Mouse (Mus musculus) thymus, adult 2 months (tissue): Measurements from ENCODE around the gene Vamp2. TPM values are rescaled to one million over a fixed set of nuclear protein-coding genes. Genes with fewer than 3 reads are reported as not detected.

ENCODE experiments used
- DNase-seq: peaks from one replicate; pipeline ENCODE4 v3.0.0; 2021
- H3K27ac ChIP-seq: fragments of 200-500 bp; 2 replicates; pipeline ENCODE4 v1.5.1; 2012; ENCODE audit warnings: low read length, control low read depth; ENCODE audit not compliant: control insufficient read depth, insufficient read depth
- H3K27me3 ChIP-seq: fragments of 200-500 bp; 2 replicates; pipeline ENCODE4 v1.6.1; 2012; ENCODE audit warnings: mild to moderate bottlenecking, low read length, moderate library complexity, mixed read lengths; ENCODE audit not compliant: control insufficient read depth, insufficient read depth
- H3K36me3 ChIP-seq: fragments of 200-500 bp; 2 replicates; pipeline ENCODE4 v1.6.1; 2012; ENCODE audit warnings: mild to moderate bottlenecking, low read length, moderate library complexity; ENCODE audit not compliant: control insufficient read depth, insufficient read depth
- H3K4me1 ChIP-seq: fragments of 200-500 bp; replicated peaks from 2 replicates; pipeline ENCODE4 v1.6.1; 2012; ENCODE audit warnings: low read length; ENCODE audit not compliant: control insufficient read depth, insufficient read depth
- H3K4me3 ChIP-seq: fragments of 200-500 bp; 2 replicates; pipeline ENCODE4 v1.5.1; 2012; ENCODE audit warnings: mild to moderate bottlenecking, low read length, control low read depth, moderate library complexity; ENCODE audit not compliant: control insufficient read depth, insufficient read depth
- CTCF ChIP-seq: fragments of 200-500 bp; IDR thresholded peaks from 2 replicates; pipeline ENCODE4 v1.5.1; 2012; ENCODE audit warnings: mild to moderate bottlenecking, control low read depth, low read length, moderate library complexity, borderline replicate concordance; ENCODE audit not compliant: control insufficient read depth, poor library complexity, insufficient read depth; ENCODE audit errors: extremely low read depth
- POLR2A ChIP-seq: fragments of 200-500 bp; IDR thresholded peaks from 2 replicates; pipeline ENCODE4 v1.6.1; 2012; ENCODE audit warnings: mild to moderate bottlenecking, low read length, control low read depth, moderate library complexity; ENCODE audit not compliant: control insufficient read depth, poor library complexity, insufficient read depth; ENCODE audit errors: extremely low read depth
- WGBS: fragments of 180-500 bp; shearing (Covaris S2); methylation state at CpG from one replicate; pipeline ENCODE4 v1.1.7; 2018; 5-methylcytosine and 5-hydroxymethylcytosine counted together
- polyA plus RNA-seq: library from polyadenylated mRNA; depleted of rRNA; stranded (reverse); fragments of >200 nt; gene quantifications from 2 replicates; pipeline ENCODE4 v1.2.3, GENCODE M21; 2012

Gene Vamp2
- polyA plus RNA-seq, 1 experiment: 159 TPM

DNA sequence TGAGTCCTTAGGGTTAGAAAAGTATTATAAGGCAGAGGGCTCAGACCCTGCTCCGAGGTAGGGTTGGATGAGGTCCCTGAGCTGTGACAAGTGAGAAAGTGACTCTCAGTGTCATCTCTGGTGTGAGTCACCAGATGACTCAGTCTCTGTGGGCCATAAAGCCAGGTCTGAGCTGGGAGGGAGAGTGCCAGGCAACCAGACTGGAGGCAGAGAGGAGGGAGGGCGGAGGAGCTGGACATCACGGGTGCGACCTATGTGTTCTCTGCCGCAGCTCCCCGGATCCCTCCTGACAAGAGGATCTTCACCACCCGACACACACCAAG lies 14.1 kb downstream of the Vamp2 start:
- Histone ChIP-seq H3K36me3 (peaks cover 46% of the 10 kb centered on the region), H3K27ac (no peak overlapping the region), H3K4me3 (no peak overlapping the region), H3K4me1 (peaks cover 31% of the 10 kb centered on the region), H3K27me3 (no peaks in the 10 kb centered on the region)
- TF ChIP-seq POLR2A: no peak
- TF ChIP-seq CTCF: no peak
- 98% methylated on average over 7 of the region's 7 CpGs for WGBS
- DNase-seq: no peak

DNA sequence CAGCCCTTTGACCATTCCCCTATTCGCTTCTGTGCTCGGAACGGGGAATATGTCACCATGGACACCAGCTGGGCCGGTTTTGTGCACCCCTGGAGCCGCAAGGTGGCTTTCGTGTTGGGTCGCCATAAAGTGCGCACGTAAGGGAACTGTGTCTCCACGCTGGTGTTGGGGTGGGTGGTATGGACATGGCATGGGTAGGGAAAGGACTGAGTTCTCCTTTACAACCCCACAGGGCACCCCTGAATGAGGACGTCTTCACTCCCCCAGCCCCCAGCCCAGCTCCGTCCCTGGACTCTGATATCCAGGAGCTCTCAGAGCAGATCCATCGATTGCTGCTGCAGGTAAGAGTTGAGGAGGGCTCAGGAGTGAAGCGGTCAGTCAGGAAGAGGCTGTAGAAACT lies 14.8 kb downstream of the Vamp2 start:
- no peaks in the 10 kb centered on the region for H3K27me3 ChIP-seq
- H3K27ac ChIP-seq: no peak overlapping the region
- peaks cover 25% of the 10 kb centered on the region for H3K4me1 ChIP-seq
- H3K36me3 ChIP-seq: peaks cover 54% of the 10 kb centered on the region
- no peak overlapping the region for H3K4me3 ChIP-seq
- DNase-seq: no peak
- WGBS: 98% methylated on average over 14 of the region's 14 CpGs
- TF ChIP-seq CTCF (no peak), POLR2A (no peak)

DNA sequence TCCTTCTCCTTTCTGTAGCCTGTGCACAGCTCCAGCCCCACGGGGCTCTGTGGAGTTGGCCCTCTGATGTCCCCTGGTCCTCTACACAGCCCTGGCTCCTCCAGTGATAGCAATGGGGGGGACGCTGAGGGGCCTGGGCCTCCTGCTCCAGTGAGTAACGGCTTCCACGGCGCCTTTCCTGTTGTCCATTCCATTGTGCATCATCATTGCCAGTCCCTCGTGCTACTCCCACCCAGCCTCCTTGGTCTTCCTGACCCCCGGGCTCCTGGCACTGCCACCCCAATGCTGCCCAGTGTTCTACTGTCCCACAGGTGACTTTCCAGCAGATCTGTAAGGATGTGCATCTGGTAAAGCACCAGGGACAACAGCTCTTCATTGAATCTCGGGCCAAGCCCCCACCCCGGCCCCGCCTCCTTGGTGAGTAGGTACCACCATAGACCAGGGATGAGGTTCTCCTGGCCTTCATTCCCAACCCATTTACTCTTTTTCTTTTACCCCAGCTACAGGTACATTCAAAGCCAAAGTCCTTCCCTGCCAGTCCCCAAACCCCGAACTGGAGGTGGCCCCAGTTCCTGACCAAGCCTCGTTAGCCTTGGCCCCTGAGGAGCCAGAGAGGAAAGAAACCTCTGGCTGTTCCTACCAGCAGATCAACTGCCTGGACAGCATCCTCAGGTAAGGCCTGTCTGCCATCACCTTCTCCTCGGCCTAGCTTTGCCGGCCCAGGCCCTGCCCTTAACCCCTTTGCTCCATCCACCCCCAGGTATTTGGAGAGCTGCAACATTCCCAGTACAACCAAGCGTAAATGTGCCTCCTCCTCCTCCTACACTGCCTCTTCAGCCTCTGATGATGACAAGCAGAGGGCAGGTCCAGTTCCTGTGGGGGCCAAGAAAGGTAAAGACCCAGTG lies 15.5 kb downstream of the Vamp2 start:
- no peak for DNase-seq
- peaks cover 57% of the 10 kb centered on the region for H3K36me3 ChIP-seq
- no peak overlapping the region for H3K4me3 ChIP-seq
- H3K27ac ChIP-seq: no peak overlapping the region
- H3K27me3 ChIP-seq: no peaks in the 10 kb centered on the region
- TF ChIP-seq POLR2A: no peak
- TF ChIP-seq CTCF: no peak
- H3K4me1 ChIP-seq: peaks cover 18% of the 10 kb centered on the region
- 98% methylated on average over 15 of the region's 15 CpGs for WGBS

DNA sequence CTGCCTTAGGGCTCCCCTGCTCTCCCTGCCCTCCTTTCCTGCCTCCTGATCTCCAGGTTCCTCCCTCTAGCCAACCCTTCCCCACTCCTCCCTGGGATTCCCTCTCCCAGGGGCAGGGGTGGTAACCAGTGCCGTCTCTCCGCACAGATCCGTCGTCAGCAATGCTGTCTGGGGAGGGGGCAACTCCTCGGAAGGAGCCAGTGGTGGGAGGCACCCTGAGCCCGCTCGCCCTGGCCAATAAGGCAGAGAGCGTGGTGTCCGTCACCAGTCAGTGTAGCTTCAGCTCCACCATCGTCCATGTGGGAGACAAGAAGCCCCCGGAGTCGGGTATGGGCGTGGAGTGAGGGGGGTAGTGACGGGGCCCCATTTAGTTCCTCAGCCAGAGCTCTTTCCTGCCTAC lies 16.2 kb downstream of the Vamp2 start:
- H3K36me3 ChIP-seq: peaks cover 57% of the 10 kb centered on the region
- H3K27me3 ChIP-seq: no peaks in the 10 kb centered on the region
- H3K4me3 ChIP-seq: no peak overlapping the region
- WGBS: 92% methylated on average over 14 of the region's 14 CpGs
- TF ChIP-seq POLR2A (no peak), CTCF (no peak)
- no peak overlapping the region for H3K27ac ChIP-seq
- no peak for DNase-seq
- peaks cover 11% of the 10 kb centered on the region for H3K4me1 ChIP-seq

- Histone ChIP-seq H3K4me1 (peaks cover 7% of the 10 kb centered on the region), H3K36me3 (peaks cover 57% of the 10 kb centered on the region), H3K27me3 (no peaks in the 10 kb centered on the region), H3K27ac (no peak overlapping the region), H3K4me3 (no peak overlapping the region)
- 96% methylated on average over 6 of the region's 6 CpGs for WGBS
- no peak for DNase-seq
- no peak for TF ChIP-seq CTCF
- TF ChIP-seq POLR2A: no peak
These were observed 16.9 kb downstream of the Vamp2 start for GRCm38 (mm10) chr11:69105227-69105626.

GRCm38 (mm10) chr11:69105796-69106195 lies 17.5 kb downstream of the Vamp2 start:
- DNase-seq: no peak
- 97% methylated on average over 2 of the region's 2 CpGs for WGBS

More at GRCm38 (mm10) chr11:69105796-69106195, 17.5 kb downstream of the Vamp2 start:
- Histone ChIP-seq H3K27ac (no peak overlapping the region), H3K36me3 (peaks cover 57% of the 10 kb centered on the region), H3K4me1 (peaks cover 1% of the 10 kb centered on the region; the same call in 1 of the 2 replicates), H3K4me3 (no peak overlapping the region), H3K27me3 (no peaks in the 10 kb centered on the region)
- TF ChIP-seq CTCF (no peak), POLR2A (no peak)
